Mouse (Mus musculus): ENCODE measurements around the gene Foxm1.
A peak's percentile ranks its signal among the peaks of the same experiment; 100 is the strongest.

GRCm38 (mm10) chr6:128411115-128411514 is 48.3 kb downstream of the Foxm1 start:
- TF ChIP-seq CTCF (IDR thresholded peaks at IDR 0.05; ENCODE audit: low read depth) (peak; percentile 94), EP300 (optimal IDR thresholded peaks at IDR 0.05) (no peak)
